Mouse (Mus musculus) olfactory bulb, adult 2 months (tissue): ENCODE data around the gene Rcbtb1.
"Not testable (repeated sequence)": the region's sequence is repeated elsewhere in the genome, so short reads cannot be mapped to it uniquely, and the experiment has no call there.

Experiments
- CTCF ChIP-seq: fragments of 200-500 bp; IDR thresholded peaks from 2 replicates; pipeline ENCODE4 v1.5.1; 2012; ENCODE audit warnings: low read depth, mild to moderate bottlenecking, low read length, moderate library complexity; ENCODE audit not compliant: insufficient read depth
- POLR2A ChIP-seq: fragments of 200-500 bp; IDR thresholded peaks from 2 replicates; pipeline ENCODE4 v1.6.1; 2012; ENCODE audit warnings: mild to moderate bottlenecking, low read depth, low read length, moderate library complexity; ENCODE audit not compliant: insufficient read depth

GRCm38 (mm10) chr14:59255861-59256260, 54.9 kb downstream of the Rcbtb1 start:
- not testable (repeated sequence) for TF ChIP-seq CTCF, POLR2A
